Mouse (Mus musculus) mesoderm, embryonic 11.5 days (tissue): Measurements from ENCODE around the gene Ogn.
"Not testable (repeated sequence)": the region's sequence is repeated elsewhere in the genome, so short reads cannot be mapped to it uniquely, and the experiment has no call there.

Source experiments
- DNase-seq: peaks from one replicate; pipeline ENCODE4 v3.0.0-alpha.2; 2012; ENCODE audit warnings: low read depth, low spot score

The Ogn gene

GRCm38 (mm10) chr13:49607714-49608113, at the start of gene Ogn:
Gene Ogn (plus strand): TSS chr13:49608046.
- DNase-seq, result peak; percentile 17

- no peak for DNase-seq
These were observed 48.7 kb upstream of the Ogn start for GRCm38 (mm10) chr13:49559185-49559584.

DNA sequence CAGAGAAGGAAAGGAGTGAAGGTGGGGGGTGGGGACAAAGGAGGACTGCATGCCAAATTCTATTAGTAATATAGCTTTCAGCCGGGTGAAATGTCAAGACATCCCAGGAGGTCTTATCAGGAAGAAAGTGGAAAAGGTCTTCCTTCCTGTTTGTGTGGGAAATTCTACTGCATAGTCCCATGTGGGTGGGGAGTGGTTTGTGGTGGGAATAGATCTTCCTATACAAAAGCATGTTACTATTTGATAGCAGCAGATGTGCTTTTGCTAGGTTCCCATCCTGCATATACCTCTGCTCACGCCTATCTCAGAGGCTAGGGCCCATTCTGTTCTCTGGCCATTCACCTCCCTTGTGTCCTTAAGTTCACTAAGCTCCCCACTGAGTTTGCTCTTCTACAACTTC, 47.0 kb upstream of the Ogn start:
- no peak for DNase-seq

- no peak for DNase-seq
These were observed 43.5 kb upstream of the Ogn start for GRCm38 (mm10) chr13:49564347-49564746.

- no peak for DNase-seq
These were observed 37.5 kb upstream of the Ogn start for GRCm38 (mm10) chr13:49570371-49570770.

GRCm38 (mm10) chr13:49571418-49571817, 36.4 kb upstream of the Ogn start:
- DNase-seq, result no peak

DNA sequence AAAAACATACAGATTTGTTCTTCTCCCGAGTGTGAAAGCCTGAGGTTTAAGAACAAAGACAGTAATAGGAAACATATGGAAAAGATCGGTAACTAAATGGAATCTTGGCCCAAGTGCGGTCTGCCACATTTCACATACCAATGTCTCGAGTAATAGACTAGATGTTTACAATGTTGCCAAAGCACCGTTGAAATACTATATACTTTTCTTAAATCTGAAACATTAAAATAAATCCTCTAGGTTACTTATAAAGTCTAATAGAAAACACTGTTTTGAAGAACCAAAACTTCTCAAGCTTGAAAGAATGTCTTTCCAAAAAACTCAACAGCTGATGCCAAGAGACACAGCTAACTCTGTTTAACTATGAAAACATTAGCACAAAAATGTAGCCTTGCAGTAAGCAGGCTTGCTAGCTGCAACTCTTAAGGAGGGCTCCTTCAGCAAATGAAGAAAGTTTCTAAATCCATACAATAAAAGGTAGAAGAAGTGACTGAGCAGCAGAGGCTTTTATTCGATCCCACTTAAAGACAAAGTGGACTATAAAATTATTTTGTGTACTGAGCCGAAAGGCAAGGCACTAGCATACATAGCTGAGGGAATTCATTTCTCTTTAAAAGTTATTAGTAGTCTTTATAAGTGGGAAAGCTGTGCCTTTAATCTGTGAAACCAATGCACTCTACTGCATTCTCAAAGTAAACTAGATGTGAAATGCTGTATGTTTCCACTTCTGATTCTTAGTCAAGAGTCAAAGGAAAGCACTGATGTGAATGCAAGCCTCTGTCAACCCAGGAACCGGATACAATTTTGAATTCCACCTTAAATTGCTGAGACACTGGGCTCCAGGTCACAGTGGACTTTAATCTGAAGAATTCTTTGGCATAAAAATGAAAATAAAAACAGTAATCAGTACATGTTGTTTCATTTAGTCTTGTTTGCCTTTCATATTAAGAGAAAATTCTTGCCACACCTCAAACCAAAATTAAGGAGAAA, 26.0 kb upstream of the Ogn start, which contains the start of gene Omd:
Gene Omd (plus strand): TSS at position 922 of the 990 bp plus-strand sequence.
- peak; percentile 35 for DNase-seq

DNA sequence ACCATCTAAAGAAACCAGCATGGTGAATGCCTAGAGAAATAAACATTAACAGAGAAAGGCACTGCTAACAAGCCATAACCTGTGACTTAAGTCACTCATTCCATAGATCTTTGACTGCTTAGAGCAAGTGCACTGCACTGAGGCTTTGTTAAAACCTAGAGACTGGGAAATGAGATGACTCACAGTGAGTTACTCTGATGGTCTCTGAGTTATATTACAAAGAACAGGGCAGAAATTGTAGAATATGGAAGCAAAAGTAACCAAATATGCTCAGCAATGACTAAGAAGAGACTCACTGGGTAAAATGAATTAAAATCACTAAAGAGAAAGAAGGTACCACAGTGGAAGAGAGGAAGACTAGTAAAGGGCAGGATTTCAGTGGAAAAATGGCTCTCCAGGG, 24.0 kb upstream of the Ogn start:
- DNase-seq, result no peak

GRCm38 (mm10) chr13:49584307-49585005, 23.4 kb upstream of the Ogn start:
- no peak for DNase-seq

DNA sequence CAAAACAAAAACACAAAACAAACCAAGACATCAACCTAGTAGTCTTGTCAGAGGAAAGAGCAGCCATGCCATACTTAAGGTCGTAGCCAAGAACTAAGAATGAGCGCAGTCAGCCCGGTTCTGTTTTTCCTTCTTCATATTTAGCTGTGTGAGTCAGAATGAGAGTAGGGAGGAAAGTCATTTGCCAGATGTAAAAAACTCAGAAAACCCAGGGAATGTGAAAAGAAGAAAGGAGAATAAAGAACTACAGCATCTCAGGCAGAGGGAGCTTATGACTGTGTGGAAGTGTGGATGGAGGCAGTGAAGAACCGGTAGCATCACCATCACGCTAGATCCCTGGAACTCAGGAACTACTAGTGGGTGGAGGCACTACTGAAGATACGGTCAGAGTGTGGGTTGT, 21.8 kb upstream of the Ogn start:
- DNase-seq, result no peak

GRCm38 (mm10) chr13:49602541-49602940, 5.3 kb upstream of the Ogn start:
- DNase-seq, result not testable (repeated sequence)

GRCm38 (mm10) chr13:49603603-49604002, 4.2 kb upstream of the Ogn start:
- no peak for DNase-seq

DNA sequence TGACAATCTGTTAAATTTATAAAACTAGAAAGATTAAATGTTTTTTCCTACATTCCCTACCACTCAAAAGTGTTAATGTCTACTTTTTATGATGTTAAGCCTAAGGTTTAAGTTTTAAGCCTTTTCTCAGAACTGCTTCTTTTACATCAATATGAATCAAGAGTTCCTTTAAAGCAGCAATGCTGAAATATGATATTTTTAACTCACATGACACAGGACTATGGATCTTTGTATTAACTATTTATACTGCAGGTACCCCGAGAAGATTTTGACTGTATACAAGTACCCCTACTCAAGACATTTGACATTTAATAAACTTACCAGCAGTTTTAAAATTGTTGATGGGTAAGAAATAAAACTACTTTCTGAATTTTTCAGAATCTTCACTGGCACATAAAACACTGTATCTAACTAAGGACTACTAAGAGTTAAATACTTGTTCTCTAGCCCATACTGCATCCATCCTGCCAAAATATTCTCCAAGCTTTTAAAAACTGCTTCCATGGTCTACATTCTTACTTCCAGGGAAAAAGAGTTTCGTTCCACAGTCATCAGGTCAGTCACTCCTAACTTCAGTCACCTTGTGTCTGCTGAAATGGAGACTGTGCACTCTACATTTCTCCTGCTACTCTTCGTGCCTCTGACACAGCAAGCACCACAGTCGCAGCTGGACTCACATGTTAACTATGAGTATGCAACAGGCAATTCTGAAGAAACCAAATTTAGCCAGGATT, 910 bp downstream of the Ogn start:
- DNase-seq, result no peak

DNA sequence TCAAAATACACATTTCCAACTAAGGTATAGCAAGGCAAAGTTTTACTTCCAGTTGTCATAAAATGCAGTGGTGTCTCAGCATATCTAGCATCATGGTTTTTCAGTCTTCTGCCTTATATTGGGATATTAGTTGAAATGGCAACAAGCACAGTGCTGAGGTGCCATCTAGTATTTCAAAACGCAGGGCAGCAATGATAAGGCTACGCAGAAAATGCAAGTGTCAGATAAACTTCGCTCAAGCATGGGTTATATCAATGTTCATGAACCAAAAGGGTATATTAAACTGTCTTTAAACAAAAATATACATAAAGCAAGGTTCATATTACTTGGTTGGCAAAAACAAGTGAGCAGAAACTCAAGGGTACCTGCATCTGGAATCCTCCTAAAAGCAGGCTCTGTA, 9.2 kb downstream of the Ogn start:
- DNase-seq, result no peak

GRCm38 (mm10) chr13:49618365-49618764, 10.5 kb downstream of the Ogn start:
- no peak for DNase-seq

DNA sequence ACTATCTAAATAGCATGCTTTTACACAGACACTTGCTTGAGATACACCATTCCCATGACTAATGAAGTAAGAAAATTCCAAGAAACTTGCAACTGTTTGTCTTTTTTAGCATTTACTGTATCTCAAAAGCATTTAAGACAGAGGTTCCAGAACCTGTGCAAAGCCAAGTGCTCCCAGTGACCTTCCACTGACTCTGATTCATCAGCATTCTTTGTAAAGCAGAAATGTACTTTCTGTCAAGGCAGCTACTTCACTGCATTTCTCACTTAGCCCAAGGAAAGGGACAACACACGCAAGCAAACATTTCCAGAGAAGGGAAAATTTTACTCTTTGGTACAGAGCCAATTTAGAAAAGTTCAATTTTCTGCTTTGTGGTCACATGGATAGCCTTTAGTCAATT, 15.4 kb downstream of the Ogn start:
- no peak for DNase-seq

DNA sequence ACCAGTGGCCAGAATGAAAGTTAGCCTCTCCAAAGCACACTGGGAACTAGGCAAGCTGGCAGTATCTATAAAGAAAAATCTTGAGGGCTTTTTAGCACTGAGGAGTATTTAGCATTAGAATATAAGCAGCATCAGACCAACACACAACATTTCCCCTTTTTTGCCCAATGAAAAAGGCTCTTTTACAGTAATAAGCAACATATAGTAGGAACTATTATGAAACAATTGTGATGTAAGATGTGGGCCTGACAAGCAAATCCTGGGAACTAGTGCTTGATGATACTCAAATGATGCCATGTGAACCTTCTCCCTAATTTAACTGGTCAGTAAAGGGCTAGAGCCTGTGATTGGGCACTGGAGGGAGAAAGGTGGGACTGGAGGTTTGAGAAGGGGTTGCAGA, 20.3 kb downstream of the Ogn start:
- no peak for DNase-seq

DNA sequence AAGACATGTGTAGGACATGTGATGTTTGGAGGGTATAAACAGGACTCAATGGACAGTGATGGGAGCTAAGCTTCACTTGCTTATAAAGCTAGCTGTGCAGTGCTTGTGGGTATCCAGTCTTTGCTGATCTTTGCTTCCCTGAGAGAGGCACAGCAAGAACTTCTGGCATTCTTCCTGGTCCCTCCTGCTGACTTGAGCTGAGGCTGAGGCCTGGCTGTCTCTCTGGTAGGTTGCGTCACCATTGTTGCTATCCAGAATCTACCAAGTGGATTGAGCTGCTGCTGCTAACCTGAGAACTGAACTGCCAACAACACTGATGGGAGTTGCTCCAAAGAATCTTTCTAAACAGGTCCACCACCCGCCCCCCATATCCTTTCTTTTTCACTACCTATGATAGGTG, 21.2 kb downstream of the Ogn start:
- DNase-seq, result no peak

- DNase-seq, result no peak
These were observed 32.1 kb downstream of the Ogn start for GRCm38 (mm10) chr13:49639965-49640364.

DNA sequence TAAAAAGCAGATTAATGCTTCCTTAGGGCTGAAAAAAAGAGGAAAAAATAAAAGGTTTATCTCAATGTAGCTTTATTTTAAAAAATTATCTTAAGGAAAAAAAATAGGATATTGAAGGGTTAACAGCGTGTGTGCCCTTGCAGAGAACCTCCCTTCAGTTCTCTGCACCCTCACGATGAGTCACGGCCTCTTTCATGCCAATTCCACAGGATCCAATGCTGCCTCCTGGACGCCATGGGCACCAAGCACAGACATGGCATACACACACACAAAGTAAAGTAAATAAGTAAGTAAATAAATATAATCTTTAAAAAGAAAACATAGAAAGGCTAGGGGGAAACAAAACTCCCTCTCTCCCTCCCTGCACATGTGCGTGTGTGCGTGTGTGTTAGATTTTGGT, 34.8 kb downstream of the Ogn start:
- DNase-seq, result no peak

- no peak for DNase-seq
These were observed 36.0 kb downstream of the Ogn start for GRCm38 (mm10) chr13:49643669-49644362.
